Mouse (Mus musculus) forebrain, embryonic 10.5 days (tissue): ENCODE measurements around the gene Ddx39b. TPM values are rescaled to one million over a fixed set of nuclear protein-coding genes. Genes with fewer than 3 reads are reported as not detected.
"Not testable (repeated sequence)": the region's sequence is repeated elsewhere in the genome, so short reads cannot be mapped to it uniquely, and the experiment has no call there.

Experiments
- DNase-seq: peaks from one replicate; pipeline ENCODE4 v3.0.0-alpha.2; 2017; ENCODE audit warnings: low spot score; ENCODE audit errors: extremely low spot score
- H3K27ac ChIP-seq: fragments of 300-500 bp; sonication (generic); 2 replicates; pipeline ENCODE4 v1.5.1; 2016; ENCODE audit warnings: mild to moderate bottlenecking
- H3K27me3 ChIP-seq: fragments of 300-500 bp; sonication (generic); 2 replicates; pipeline ENCODE4 v1.6.1; 2016; ENCODE audit warnings: mild to moderate bottlenecking; ENCODE audit not compliant: poor library complexity, severe bottlenecking
- H3K36me3 ChIP-seq: fragments of 300-500 bp; sonication (generic); replicated peaks from 2 replicates; pipeline ENCODE4 v1.6.1; 2016; ENCODE audit warnings: mild to moderate bottlenecking, moderate library complexity
- H3K4me1 ChIP-seq: fragments of 300-500 bp; sonication (generic); 2 replicates; pipeline ENCODE4 v1.6.1; 2016
- H3K4me3 ChIP-seq: fragments of 300-500 bp; sonication (generic); 2 replicates; pipeline ENCODE4 v1.5.1; 2016; ENCODE audit warnings: mild to moderate bottlenecking, moderate library complexity
- H3K9me3 ChIP-seq: fragments of 300-500 bp; sonication (generic); 2 replicates; pipeline ENCODE4 v1.6.1; 2016; ENCODE audit warnings: mild to moderate bottlenecking, moderate library complexity
- WGBS: fragments of 180-500 bp; shearing (Covaris S2); methylation state at CpG from one replicate; pipeline ENCODE4 v1.1.7; 2016; 5-methylcytosine and 5-hydroxymethylcytosine counted together
- polyA plus RNA-seq: library from polyadenylated mRNA; unstranded; fragments of >200 nt; fragmentation: Nextera tagmentation; extraction: Ambion mirVana; gene quantifications from 2 replicates; pipeline ENCODE4 v1.2.1, GENCODE M21; 2016

Ddx39b gene
- polyA plus RNA-seq, 1 experiment from 2014 or later: 759 TPM

DNA sequence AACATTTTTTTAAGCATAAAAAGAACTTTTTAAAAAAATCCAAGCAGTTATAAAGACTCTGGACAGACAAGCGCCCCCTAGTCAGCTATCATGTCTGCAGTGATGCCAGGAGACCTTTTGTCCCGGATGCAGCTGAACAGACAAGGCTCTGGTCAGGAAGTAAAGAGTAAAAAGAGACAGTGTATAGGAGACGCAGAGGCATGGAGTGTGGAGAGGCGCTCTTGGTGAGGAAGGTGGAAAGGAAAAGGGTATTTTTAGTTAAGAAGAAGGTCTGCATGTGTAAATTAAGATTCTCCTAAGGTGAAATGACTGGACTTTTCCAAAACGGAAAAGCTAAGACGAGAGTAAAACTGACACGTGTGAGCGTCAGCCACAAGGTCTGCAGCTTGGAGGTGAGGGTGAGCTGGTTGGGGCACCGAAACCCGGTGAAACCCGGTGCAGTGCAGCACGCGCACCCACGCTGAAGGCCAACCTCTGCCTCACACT is 14.9 kb upstream of the Ddx39b start:
- Histone ChIP-seq H3K27ac (no peak overlapping the region), H3K36me3 (peaks cover 84% of the 10 kb centered on the region), H3K9me3 (no peaks in the 10 kb centered on the region), H3K27me3 (no peaks in the 10 kb centered on the region), H3K4me1 (peaks cover under 1% of the 10 kb centered on the region), H3K4me3 (no peak overlapping the region)
- 86% methylated on average over 14 of the region's 14 CpGs for WGBS
- no peak for DNase-seq

GRCm38 (mm10) chr17:35231022-35231421 is 10.5 kb upstream of the Ddx39b start:
- WGBS: 94% methylated on average over 10 of the region's 10 CpGs
- Histone ChIP-seq H3K27ac (no peak overlapping the region), H3K36me3 (peaks cover 66% of the 10 kb centered on the region), H3K4me1 (peaks cover 29% of the 10 kb centered on the region), H3K4me3 (no peak overlapping the region), H3K27me3 (no peaks in the 10 kb centered on the region), H3K9me3 (no peaks in the 10 kb centered on the region)
- no peak for DNase-seq

DNA sequence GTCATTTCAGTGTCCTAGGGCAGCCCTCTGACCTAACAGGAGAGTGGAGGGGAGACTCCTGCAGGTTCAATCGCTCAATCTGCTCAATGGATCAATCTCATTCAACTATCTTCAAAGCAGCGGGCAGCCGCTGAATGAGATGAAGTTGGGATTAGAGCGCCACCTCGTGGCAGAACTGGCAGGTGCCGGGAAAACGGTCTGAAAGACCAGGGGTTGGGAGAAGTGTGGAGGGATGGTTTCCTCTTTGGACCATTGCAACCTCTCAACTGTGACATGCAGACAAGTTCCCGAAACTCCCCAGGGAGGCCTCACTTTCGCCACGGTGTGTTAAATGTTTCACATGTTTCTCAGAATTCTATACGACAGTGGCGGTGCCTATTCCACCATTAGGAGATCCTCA is 9.5 kb upstream of the Ddx39b start:
- Histone ChIP-seq H3K36me3 (peaks cover 60% of the 10 kb centered on the region), H3K4me3 (peak overlapping the region; percentile 23; the same call in 1 of the 2 replicates)
- WGBS: 16% methylated on average over 12 of the region's 12 CpGs

DNA sequence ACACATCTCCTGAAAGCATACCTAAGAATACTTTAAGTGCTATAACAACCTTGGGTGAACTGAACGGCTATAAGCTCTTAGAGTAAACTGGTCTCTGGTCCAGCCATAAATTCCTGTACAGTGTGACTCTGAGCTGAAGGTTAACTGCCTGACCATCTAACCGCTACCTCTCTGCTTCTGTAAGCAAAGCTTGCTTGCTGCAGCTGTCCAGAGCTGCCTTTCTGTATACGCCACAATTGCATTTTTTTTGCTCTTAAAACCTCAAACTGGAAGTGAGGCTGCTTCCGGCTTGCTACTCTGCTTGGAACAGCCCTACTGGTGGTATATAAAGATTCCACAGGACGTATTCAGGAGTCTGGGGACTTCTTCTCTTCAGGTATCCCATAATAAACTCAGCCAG is 8.9 kb upstream of the Ddx39b start:
- Histone ChIP-seq H3K4me1 (peaks cover 41% of the 10 kb centered on the region), H3K27me3 (no peaks in the 10 kb centered on the region), H3K9me3 (no peaks in the 10 kb centered on the region), H3K4me3 (no peak overlapping the region), H3K27ac (no peak overlapping the region), H3K36me3 (peaks cover 57% of the 10 kb centered on the region)
- no peak for DNase-seq
- WGBS: 92% methylated on average over 5 of the region's 5 CpGs

More for the DNA sequence above, 9.5 kb upstream of the Ddx39b start:
- DNase-seq: peak; percentile 86
- H3K27ac ChIP-seq: no peak overlapping the region
- no peaks in the 10 kb centered on the region for H3K27me3 ChIP-seq
- H3K9me3 ChIP-seq: no peaks in the 10 kb centered on the region
- H3K4me1 ChIP-seq: peaks cover 39% of the 10 kb centered on the region

DNA sequence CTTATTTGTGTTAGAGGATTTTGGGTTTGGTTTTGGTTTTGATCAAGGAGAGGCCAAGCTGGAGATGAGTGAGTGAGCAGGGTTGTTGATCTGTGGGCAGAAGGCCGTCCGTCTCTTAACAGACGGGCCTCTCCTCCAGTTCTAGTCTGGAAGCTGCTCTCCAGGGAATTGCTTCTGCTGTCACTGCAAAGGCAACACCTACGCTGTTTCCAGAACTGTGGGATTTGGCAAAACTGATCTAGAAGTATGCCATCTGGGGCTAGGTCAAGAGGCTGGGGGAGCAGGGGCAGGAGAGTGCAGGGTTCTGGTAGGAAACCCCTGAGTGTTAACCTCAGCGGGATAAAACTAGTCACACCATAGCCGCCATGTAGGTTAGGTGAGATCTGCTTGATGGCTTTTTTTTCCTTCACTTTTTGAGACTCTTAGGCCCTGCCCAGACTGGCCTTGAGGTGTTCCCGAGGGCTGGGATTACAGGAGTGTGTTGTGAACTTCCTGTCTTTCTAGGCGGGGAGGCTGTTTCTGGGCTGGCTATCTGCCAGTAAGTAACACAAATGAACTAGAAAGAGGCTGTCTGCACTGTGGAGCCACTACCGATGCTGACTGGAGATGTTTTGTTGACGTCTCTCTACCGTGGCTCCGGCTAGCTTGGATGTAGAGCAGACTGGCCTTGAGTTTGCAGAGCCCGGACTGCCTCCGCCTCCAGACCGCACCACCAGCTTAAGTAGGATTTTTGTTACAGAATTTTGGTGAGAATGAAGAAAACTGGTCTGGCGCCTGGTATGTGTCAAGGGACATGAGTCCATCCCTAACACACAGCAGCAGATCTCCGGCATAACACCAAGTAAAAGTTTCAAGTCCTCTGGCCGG is 8.2 kb upstream of the Ddx39b start, which contains the start of gene Atp6v1g2:
TSS of gene Atp6v1g2 (plus strand) at position 547 of the 867 bp plus-strand sequence.
- Histone ChIP-seq H3K9me3 (no peaks in the 10 kb centered on the region), H3K36me3 (peaks cover 50% of the 10 kb centered on the region), H3K27ac (peak within 1 kb of the TSS; percentile 98), H3K4me1 (peaks cover 41% of the 10 kb centered on the region), H3K27me3 (no peaks in the 10 kb centered on the region), H3K4me3 (peak within 1 kb of the TSS; percentile 75)
- 93% methylated on average over 18 of the region's 18 CpGs for WGBS
- no peak for DNase-seq

DNA sequence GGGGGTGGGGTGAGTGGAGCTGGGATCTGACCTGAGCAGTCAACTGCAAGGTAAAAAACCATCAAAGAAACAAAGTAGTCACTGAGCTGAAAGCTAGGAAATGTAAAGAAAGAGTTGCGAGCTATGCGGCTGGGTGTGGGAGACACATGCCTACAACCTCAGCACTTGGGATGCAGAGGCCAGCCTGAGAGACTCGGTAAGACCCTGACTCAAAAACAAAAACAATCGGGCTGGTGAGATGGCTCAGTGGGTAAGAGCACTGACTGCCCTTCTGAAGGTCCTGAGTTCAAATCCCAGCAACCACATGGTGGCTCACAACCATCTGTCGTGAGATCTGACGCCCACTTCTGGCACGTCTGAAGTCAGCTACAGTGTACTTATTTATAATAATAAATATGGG is 7.5 kb upstream of the Ddx39b start:
- H3K4me1 ChIP-seq: peaks cover 41% of the 10 kb centered on the region
- WGBS: 92% methylated on average over 7 of the region's 7 CpGs

DNA sequence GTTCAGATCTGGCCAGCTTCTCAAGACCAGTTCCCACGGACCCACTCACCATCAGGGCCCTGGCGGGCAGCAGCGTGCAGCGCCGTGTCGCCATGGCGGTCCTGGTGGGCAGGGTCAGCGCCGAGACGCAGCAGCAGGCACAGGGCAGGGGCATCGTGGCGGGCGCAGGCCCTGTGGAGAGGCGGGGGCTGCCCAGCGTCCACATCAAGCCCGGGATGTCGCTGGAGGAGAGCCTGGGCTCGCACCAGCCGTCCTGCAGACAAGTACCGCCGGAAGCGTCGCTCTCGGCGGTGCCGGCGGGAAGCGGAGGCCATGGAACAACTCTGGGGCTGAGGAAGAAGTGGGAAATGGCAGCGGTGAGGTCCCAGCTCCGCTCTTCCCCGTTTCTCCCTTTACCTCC is 6.6 kb upstream of the Ddx39b start:
- Histone ChIP-seq H3K4me1 (peaks cover 41% of the 10 kb centered on the region), H3K27me3 (no peaks in the 10 kb centered on the region), H3K27ac (peak overlapping the region; percentile 98), H3K4me3 (peak overlapping the region; percentile 75), H3K36me3 (peaks cover 35% of the 10 kb centered on the region), H3K9me3 (no peaks in the 10 kb centered on the region)
- peak; percentile 63 for DNase-seq
- 9% methylated on average over 31 of the region's 31 CpGs for WGBS

More for the DNA sequence above, 7.5 kb upstream of the Ddx39b start:
- not testable (repeated sequence) for H3K27me3 ChIP-seq, H3K27ac ChIP-seq, H3K9me3 ChIP-seq, DNase-seq
- Histone ChIP-seq H3K4me3 (peak overlapping the region; percentile 75), H3K36me3 (peaks cover 43% of the 10 kb centered on the region)

DNA sequence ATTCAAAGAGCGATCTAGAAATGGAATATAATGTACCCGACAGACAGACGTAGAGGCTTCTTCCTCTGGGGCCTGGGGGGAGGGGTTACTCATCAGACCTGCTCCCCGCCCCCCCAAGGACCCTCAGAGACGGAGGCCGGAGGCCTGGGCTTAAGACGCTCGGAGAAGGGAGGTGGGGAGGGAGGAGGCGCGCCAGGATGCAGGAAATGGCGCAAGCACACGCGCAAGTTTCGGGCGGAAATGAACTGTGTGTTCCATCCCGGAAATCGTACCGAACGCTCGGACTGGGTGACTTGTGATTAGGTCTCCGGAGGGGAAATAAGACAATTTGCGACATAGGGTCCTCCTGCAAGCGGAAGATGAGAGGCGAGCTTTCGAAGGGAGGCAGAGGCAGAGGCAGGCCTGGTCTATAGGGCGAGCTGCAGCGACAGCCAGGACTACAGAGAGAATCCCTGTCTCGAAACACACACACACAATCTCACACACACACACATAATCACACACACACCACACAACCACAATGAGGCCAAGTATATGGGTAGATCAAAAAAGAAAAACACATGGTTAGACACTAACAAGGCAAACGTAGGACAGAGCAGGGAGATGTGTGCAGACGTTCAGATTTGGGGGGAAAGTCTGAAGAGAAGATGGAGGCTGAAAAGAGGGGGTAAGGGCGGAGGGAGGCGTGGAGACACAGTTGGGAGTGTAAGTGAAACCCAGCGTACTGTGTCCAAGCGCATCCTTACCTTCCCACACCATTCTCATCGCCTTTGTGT is 5.7 kb upstream of the Ddx39b start, which contains the start of gene Nfkbil1:
TSS of gene Nfkbil1 (minus strand) at position 179 of the 776 bp plus-strand sequence.
- H3K4me3 ChIP-seq: peak within 1 kb of the TSS; percentile 75
- H3K4me1 ChIP-seq: peaks cover 50% of the 10 kb centered on the region
- peak within 1 kb of the TSS; percentile 98 for H3K27ac ChIP-seq
- peak; percentile 88 for DNase-seq
- H3K9me3 ChIP-seq: no peaks in the 10 kb centered on the region
- WGBS: under 1% methylated on average over 35 of the region's 35 CpGs
- H3K27me3 ChIP-seq: no peaks in the 10 kb centered on the region
- H3K36me3 ChIP-seq: peaks cover 26% of the 10 kb centered on the region

DNA sequence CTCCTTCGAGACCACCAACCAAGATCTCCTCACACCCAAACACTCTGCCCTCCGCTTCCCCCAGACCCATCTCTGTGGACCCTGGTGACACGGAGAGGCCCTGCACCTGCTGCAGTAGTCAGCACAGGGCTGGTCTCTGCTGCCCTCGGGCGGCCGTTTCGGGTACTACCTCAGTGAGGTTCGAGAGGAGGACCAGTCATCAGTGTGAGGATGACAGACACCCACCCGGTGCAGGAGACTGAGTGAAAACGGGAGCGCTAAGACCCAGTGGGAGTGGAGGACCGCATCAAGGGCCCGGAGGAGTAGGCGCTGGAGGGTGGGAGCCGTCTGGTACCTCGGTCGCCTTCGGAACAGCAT is 5.2 kb upstream of the Ddx39b start:
- peak; percentile 97 for DNase-seq
- no peaks in the 10 kb centered on the region for H3K27me3 ChIP-seq
- H3K9me3 ChIP-seq: no peaks in the 10 kb centered on the region
- H3K27ac ChIP-seq: peak overlapping the region; percentile 98
- H3K4me3 ChIP-seq: peak overlapping the region; percentile 75
- peaks cover 20% of the 10 kb centered on the region for H3K36me3 ChIP-seq
- H3K4me1 ChIP-seq: peaks cover 56% of the 10 kb centered on the region
- WGBS: 0% methylated on average over 18 of the region's 18 CpGs

- 78% methylated on average over 9 of the region's 9 CpGs for WGBS
- Histone ChIP-seq H3K4me3 (peak overlapping the region; percentile 75), H3K36me3 (peaks cover 17% of the 10 kb centered on the region), H3K27me3 (no peaks in the 10 kb centered on the region), H3K4me1 (peaks cover 54% of the 10 kb centered on the region), H3K27ac (peak overlapping the region; percentile 98; the same call in 1 of the 2 replicates), H3K9me3 (no peaks in the 10 kb centered on the region)
- DNase-seq: no peak
Measured at GRCm38 (mm10) chr17:35236996-35237395, 4.5 kb upstream of the Ddx39b start.

DNA sequence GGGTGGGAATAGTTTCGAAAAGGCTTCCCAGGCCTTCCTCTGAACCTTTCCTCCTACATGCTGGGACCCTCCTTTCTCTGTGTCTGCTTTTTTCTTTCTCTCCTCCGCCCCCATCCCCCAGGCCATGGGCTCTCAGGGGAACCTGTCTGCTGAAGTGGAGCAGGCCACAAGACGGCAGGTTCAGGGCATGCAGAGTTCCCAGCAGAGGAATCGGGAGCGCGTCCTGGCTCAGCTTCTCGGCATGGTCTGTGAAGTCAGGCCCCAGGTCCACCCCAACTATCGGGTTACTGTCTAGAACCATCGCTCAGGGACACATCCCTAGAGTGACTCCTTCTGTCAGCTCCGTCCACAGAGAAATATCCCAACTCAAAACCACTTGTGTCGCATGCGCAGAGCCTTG is 4.0 kb upstream of the Ddx39b start:
- 87% methylated on average over 12 of the region's 12 CpGs for WGBS
- H3K27ac ChIP-seq: no peak overlapping the region
- no peak overlapping the region for H3K4me3 ChIP-seq
- no peaks in the 10 kb centered on the region for H3K27me3 ChIP-seq
- peaks cover 50% of the 10 kb centered on the region for H3K4me1 ChIP-seq
- H3K36me3 ChIP-seq: peaks cover 17% of the 10 kb centered on the region
- no peak for DNase-seq
- H3K9me3 ChIP-seq: no peaks in the 10 kb centered on the region

DNA sequence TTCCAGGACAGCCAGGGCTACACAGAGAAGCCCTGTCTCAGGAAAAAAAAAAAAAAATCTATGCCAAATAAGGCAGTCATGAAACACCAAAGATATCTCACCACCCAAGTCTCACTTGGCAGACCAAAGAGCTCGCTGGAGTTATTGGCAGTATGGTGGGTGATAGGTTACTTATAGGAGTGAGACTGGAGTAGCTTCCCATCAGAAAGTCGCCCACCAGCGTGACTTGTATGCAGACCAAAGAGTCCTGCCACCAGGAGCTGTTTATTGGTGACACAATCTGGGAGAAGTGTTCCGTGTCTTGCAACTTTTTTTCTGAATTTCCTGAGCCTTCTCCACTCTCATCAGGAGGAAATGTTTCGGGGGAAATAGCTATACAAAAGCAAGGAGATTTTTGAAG is 1.8 kb upstream of the Ddx39b start:
- Histone ChIP-seq H3K36me3 (peaks cover 23% of the 10 kb centered on the region), H3K4me1 (peaks cover 53% of the 10 kb centered on the region), H3K9me3 (no peaks in the 10 kb centered on the region), H3K27me3 (no peaks in the 10 kb centered on the region), H3K27ac (no peak overlapping the region), H3K4me3 (peak overlapping the region; percentile 85; the same call in 1 of the 2 replicates)
- whole genome bisulfite sequencing: 87% methylated on average over 5 of the region's 5 CpGs
- DNase-seq: no peak
